Mouse (Mus musculus) cerebellum, postnatal 36 days (tissue): ENCODE measurements at regions not wholly inside any gene's neighbourhood (a gene's known extent, or its start where the extent isn't known, plus 50 kb on each side); places are given as distances from the start of the nearest gene placed in this dataset.
A peak's percentile ranks its signal among the peaks of the same experiment; 100 is the strongest.

ENCODE experiments used
- DNase-seq, 2 experiments: peaks; one replicate each; pipeline ENCODE4 v3.0.0; 2021 to 2022; ENCODE audit warnings: mixed read lengths in 2 of 2

DNA sequence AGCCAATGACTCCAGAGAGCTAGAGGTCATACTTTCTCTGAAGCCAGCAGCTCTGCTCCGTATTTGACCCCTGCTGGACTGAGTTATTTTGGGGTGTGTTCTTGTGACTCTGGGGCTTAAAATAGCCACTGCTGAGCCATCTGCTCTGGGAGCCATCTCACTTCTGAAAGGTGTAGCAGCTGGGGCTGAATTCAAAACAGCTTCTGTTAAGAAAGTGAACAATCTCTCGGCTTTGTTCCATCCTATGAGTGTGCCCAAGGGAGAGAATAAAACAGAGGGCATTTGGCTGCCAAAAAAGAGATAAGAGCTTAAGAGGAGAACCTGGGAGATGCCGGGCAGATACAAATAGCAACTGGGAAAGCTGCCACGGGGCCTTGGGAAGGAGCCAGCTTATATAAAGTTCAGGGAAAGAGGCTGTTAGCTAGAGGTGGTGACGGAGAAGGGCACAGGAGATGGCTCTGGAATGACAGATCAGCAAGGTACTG lies 611.7 kb upstream of the Castor2 start:
- peak; percentile 87 to 93 for DNase-seq

DNA sequence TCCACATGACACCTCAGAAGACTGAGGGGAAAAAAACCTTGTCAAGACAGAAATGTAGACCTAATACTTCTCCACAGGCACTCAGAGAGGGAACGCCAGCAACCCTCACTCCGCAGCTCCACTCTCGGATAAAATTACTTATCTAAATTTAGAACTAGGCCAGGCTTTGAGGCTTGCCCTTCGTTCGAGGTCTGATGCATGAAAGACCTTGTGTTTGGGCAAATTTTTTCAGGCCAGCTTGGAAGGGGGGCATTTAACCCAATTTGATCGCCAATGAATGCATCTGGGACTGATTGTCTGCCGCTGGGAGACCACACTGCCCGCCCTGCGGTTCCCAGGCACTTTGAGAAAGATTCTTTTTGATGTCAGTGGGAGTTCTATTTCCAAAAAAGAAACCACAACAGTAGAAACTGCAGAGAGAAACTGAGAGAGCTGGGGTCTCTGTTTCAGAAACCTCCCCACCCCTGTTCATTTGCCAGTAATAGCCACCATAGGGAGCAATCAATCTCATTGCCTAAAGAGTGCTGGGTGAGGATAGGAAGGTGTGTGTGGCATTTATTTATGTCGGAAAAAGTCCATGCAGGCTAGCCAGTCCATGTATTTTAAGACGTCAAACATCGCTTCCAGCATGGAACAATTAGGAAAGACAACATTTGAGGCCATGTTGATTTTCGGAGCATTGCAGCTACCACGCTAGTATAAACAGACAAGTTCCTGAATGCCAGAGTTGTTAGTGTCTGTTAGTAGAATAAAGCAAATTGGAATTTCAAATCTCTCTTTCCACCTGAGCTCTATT lies 617.0 kb upstream of the Castor2 start:
- DNase-seq = peak; percentile 8 to 15

DNA sequence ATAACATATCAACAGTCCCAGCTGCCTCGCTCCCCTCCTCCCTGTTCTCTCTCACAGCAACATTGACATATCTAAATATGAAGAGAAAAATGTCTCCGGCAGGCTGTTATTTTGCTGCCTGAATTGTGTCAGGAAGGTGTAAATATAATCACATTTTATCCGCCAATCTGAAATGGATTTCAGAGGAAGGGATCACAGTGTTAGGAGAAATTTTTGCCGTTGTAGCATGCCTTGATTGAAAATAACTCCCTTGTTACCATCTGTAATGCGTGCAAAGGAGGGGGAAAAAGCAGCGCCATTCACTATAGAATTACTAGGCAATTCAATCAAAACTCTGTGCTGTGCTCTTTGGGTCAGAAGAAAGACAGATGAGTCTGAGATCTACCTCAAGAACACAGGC lies 620.3 kb upstream of the Castor2 start:
- DNase-seq = no peak

DNA sequence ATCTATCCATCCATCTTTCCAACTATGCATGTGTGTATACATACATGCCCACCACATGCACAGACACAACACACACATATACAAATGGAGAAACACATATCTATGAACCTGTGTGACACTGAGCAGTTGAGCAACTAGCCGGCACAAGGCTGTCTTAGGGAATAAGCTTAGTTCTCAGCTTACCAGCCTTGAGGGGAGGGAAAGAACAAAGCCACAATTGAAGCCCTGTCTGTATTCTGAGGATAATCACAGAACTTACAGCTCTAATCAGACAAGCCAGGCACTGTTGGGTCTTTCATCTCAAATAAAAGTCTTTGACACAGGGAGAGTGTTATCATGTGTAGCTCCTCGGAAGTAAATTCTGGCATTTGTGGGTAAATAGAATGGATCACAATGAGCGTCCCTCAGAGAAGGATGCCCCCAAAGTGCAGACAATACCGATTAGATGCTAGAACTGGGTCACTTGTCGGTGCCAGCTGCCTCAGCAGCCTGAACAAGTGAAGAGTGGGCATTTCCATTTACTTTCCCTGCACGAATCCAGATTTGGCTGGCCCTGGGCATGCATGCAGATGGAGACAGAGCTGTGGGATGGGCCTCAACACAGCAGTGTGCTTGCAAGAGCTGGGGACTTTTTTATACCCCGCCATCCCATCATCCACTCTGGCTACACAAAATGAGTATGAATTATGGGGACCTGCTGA lies 646.0 kb upstream of the Castor2 start:
- peak; percentile 37 to 49 for DNase-seq

DNA sequence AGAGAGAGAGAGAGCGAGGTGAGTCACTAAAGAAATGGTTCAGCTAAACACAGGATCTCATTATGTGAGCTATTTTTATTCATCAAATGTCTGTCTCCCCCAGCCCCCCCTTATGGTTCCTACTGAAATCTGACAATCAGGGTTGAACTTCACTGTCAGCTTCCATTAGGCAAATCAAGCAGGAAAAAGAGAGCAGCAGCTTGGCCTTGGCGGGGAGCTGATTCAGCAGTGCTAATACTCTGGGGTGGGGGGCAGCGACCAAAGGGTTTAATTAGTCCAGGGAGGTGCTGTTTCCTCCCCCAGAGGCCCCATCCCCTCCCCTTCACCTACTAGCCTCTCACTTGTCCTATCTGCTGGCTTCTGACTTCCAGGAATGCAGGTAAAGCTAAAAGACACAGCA lies 649.6 kb upstream of the Castor2 start:
- DNase-seq = no peak

DNA sequence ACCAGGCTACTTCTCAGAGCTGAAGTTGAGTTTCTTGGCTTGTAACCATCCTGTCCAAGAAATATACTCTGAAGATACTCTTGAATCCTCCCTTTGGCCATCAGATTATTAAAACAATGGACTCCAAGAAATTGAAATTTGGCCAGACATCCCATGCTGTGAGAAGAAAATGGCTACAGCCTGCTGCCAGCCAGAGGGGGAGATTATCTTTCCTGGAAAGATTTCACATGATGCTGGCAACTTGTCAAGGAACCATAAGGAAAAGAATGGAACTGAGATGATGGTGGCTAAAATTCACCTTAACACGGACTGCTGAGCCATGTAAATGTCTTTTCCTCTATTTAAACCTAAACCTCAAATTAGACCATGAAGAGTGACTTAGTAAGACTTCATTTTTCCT lies 698.7 kb upstream of the Castor2 start:
- peak; percentile 17 to 50 for DNase-seq

DNA sequence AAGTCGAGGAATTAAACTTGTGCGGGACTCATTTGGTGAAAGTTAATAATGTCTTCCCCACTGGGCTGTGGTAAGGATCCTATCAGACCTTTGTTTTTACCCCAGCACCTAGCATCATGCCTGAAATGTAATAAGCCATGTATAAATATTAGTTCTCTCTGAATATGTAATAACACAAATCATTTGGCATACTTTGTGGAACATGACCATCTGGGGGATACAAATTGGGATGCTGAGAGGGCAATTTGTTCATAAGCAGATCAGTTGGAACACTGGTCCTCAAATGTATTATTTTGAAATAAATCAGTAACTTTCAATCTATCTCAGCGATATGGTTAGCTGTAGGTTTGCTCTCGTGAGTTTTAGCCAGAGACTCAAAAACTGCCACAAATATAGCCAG lies 709.6 kb upstream of the Castor2 start:
- DNase-seq = no peak

DNA sequence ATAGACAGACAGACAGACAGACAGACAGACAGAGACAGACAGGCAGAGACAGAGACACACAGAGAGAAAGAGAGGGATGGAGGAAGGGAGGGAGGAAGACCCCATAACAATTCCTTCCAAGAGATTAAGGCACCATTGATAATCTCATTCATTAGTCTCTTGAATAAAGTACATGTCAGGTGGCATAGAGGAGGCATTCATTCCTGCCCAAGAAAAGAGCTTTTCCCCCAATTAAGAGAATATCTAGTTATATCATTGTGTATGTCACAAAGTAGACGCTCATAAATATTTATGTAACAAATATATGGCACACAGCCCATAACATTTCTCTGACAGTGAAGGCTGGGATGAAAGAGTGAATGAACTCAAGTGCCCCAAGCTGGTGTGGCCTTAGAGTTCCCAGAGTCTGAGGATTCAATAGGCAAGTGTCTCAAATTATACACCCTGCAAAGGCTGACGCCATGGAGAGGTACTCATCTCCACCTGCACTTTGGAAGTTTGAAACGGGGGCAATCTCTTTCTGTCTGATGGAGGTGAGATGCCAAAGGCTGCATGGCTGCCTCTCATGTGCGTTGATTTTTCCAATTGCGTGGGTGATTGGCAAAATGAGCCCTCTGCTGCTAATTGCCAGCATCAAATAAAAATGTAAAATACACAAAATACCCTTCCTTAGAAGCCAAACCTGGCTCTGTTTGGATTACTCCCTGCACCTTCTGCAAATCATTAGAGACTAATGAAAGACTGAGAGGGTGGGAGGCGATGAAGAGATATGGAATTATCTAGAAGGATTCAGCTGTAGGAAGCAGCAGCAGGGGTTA lies 710.3 kb upstream of the Castor2 start:
- DNase-seq = no peak

DNA sequence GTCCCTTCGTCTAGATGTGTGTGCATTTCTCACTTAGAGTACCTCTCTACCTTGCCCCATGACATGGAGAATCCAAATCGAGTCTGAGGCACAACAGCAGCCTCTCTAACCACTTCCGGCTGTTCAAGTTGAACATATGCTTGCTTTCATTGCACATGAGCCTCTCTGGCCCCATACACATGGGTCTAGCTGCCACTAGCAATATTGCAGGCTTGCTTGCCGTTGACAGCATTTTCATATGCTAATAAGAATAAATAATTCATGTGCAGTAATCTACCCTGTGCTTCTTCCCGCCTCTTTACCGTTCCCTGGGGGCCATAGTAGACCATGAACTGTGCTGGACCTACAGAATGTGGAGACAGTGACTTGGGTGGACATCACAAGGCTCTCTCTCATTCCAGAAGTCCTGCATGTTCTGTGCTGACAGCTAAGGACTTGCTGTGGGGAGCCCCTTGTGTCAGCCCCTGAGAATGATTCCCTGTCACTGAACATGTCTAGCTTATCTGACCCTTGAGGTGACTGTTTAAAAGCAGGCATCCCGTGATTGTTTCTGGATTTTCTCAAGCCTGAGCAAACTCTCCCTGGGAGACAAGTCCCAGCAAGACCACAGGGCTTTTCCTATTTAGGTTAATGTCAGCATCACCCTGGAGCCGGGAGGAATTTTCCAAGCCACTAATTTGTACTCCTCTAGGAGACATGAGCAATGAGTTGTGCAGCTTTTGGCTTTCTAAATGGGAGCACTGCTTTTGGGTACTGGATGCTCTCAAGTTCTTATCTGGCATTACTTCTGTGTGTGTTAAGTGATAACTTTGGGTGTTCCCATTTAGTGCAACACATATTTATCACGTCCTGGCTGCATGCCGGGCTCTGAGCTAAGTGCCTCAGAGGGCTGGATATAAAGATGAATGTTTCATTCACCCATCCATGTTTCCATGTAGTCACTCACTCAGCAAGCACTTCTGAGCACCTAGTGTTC lies 713.8 kb upstream of the Castor2 start:
- DNase-seq = no peak

DNA sequence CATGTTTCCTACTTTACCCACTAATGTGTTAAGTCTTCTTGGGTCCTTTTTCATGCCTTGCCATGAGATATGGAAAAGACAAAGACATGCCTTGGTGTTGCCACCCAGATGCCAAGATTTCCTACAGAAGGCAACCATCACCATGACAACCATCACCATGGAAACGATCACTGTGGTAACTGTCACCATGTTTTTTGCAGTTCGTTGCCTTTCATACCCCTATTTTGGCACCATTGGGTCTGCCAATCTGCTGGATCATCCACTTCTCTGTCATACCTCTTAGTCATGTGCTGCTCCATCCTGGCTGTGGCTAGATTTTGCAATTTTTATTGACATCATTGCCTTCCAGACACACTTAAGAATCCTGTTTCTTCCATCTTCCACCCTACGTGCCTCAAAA lies 733.7 kb upstream of the Castor2 start:
- DNase-seq = no peak

DNA sequence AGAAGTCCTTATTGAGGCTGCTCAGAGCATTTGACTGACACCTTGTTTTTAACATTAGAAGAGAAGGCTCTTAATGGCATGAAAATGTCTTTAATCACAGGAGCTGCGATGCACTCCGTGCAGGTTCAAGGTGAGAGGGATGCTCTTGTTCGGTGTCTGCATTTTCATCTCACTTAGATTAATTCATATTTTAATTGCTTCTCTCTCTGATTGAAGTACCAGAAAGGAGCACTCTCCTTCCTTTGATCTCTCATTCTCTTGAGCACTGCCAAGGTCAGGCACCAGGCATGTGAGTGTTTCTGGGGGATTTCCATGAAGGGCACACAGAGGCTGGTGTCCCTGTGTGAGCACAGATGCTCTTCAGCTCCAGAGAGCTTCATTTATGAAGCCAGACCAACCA lies 752.0 kb upstream of the Castor2 start:
- DNase-seq = no peak

DNA sequence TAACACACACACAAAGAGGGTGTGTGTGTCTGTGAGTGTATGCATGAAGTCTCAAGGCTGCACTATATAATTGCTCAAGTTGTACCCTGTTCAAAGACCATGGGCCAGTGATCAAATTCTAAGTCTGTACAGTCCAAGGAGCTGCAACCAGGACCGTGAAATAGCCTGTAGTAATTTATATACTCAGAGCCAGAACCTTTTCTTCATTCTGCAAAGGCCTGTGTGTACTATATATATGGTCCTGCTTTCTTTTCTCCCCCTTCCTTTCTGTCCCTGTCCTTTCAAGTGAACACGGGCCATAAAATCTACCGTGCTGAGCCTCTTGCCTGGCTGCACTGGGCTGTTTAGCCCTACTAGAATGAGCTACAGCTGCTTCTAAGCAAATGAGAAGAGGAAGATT lies 757.5 kb upstream of the Castor2 start:
- no peak for DNase-seq

DNA sequence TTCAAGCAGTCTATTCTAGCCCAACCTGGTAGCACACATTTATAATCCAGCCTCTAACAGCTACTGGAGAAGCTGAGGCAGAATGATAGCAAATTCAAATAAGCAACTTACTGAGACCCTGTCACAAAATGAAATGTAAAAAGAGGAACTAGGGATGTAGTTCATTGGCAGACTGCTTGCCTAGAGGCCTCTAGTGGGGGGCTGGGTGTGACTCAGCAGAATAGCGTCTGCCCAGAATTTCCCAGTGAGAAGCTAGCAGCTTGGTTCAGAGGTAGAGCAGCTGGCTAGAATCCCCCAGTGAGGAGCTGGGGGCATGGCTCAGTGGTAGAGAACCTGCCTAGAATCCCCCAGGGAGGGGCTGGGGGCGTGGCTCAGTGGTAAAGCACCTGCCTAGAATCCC lies 777.5 kb upstream of the Auts2 start:
- no peak for DNase-seq

DNA sequence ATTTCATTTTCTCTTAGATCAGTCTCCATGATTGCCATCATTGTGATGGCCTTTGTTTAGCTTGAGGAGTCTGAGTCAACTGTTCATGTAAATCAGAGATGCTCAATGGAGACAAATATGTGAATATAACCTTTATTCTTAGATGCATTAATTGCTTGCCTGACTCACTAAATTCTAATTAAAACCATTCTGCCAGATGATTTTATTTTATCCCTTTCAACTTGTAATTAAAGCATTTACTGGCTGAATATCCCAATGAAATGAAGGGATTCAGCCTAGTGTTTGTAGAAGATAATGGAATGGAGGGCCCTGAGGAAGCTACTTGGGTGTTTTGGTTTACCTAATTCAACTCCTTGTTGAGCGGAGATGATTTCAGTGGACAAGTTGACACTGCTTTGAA lies 777.1 kb upstream of the Auts2 start:
- no peak for DNase-seq

DNA sequence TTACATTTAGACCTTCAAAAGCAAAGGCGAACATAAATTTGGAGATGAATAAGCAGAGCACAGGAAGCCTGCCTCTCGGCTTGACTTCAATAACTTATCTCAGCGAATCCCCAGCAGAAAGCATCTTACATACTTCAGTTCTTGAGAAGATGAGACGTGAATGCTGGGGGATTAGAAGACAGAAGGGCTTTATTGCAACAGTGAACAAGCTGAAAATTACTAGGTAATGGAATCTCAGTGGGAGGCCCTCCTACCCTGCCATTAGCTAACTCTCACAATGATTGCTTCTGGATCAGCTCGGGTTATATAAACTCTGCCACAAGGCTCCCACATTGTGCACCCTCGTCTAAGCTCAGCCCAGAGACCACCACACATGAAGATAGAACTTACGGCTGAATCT lies 770.9 kb upstream of the Auts2 start:
- DNase-seq = no peak

DNA sequence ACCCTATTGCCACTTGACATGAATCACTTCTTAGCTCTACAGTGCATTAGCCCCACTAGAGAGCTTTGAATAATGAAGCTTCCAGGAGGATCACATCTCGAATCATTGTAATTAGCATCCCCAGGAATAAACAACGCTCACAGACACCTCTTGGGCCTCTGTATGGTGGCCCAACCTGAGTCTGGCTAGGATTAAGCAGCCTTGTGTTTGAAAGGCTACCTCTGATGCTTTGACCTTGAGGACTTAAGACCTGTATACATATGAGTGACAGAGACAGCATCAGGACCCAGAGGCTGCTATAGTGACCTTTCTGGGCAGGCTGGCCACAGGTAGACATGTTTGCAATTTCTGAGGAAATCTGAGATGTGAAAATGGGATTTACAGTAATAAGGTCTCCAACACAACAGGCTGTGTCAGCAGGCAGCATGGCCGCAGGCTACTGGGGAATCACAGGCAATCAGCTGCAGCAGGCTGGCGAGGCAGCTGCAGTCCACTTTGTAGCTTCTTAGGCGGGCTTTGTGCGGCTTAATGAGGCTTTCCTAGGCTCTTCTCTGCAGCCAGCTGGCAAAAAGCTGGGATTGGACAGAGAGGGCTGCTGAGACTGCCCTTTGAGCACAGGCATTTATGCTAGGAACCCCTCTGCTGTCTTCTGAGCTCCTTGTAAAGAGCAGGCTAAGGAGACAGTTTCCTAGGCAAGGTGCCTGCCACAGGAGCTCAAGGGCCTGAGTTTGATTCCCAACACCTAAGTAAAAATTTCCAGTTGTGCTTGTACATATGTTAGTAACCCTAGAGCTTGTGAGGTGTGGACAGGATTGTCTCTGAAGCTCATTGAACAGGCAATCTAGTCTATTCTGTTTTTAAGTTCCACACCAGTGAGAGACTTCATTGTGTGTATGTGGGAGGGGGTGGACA lies 768.1 kb upstream of the Auts2 start:
- peak; percentile 11 to 19 for DNase-seq

DNA sequence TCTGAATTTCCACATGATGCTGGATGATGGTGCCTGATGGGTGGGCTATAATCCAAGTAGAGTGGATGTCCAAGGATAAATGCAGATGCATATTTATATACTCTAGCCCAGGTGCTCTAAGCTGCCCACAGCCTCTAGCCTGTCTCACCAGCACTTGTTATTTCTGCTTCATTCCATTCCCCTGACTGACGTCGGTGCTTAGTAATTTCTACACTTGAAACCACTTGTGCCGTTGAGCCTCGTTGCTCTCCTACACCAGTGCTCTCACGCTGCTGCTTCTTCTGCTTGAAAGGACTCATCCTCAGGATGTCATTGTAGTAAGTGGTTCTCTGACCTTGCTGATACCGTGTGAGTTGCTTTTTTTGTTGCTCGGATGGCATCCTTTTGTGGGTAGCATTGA lies 724.7 kb upstream of the Auts2 start:
- no peak for DNase-seq

DNA sequence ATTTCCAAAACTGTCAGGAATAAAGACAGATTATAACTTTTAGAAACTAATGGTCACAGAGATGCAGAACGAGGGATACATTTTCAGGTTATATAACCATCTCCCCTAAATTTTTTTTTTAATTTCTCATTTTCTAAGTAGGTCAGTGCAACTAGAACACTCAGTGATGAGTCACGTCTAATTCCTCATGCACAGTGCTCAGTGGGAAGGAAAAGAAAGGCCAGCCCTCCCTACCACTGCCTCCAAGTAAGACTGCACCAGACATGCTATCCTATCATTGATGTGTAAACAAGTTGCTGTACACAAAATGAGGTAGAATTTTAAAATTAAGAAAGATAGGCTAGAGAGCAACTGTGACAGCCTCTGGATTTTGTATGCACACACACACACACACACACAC lies 724.2 kb upstream of the Auts2 start:
- DNase-seq = peak; percentile 29 to 37

DNA sequence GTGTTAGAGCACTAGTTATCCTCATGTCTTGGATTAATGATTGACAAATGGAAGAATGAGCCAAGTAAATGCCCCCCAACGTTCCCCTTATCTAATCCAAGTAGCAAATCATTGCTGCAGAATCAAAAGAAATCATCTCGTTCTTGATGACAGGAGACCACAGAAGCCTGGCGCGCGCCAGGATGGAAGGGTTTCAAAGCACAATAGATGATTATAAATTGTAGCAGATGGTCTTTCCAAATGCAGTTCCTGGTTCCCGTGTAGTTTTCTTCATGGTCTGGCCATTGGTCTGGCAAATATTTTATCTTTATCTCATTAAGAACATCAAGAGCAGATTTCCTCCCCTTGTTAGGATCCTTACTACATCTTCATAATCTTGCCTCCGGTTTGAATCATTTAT lies 721.8 kb upstream of the Auts2 start:
- peak; percentile 30 to 33 for DNase-seq

DNA sequence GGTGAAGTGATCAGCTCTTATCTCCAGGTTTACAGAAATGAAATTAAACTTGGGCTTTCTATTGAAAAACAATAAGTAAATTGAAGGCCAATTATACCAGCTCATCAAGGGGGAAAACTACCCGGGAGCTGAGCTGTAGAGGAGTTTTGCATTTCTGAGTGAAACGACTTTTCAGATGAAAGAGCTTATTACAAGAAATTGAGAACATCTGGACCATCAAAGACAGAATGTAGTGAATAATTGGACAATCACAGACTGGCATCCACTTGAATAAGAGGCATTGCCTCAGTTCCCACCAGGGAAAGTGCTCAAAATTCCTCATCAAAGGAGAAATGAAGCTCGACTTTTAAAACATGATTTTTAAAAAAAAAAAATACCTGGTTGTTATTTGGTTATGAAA lies 675.7 kb upstream of the Auts2 start:
- DNase-seq = no peak

DNA sequence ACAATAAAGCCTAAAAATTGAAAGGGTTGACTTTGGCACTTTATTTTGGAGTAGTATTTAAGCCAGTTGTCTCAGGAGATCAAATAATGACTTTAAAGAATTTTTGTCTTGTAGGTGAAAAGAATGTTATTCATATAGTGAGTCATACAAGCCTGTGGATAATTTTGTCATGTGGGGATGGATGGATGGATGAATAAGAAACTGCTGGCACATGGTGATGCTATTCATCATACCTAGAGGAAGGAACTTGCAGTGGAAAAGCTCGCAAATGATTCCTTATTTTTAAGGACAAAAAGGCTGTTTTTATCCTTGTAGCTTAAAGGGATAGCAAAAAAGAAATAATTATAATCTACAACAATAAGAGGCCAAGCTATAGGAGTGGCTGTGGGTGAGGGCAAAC lies 655.4 kb upstream of the Auts2 start:
- no peak for DNase-seq
